Mouse (Mus musculus): ENCODE data around the gene Bcl6. TPM values are rescaled to one million over a fixed set of nuclear protein-coding genes. Genes with fewer than 3 reads are reported as not detected.

Bcl6 gene
- polyA plus RNA-seq, 1 experiment from 2014 or later, result 0.24 TPM

DNA sequence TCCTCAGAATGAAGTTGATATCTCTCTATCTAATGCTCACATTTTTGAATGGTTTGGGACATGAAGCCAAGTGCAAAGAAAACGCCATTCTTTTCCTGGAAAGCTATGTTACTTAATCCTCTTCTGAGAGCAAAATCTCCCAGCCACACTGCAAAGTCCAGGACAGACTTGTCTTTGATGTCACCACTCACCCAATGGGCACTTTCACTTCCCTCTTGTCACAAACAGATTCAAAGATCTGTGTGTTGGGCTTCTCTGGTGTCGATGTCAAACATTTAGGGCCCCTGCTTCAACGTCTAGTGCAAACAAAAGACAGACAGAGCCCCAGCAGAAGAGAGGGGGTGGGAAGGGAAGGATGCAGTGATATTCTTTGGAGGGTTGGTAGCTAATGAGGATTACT lies 23.4 kb upstream of the Bcl6 start:
- Histone ChIP-seq H3K9ac (replicated peaks) (no peak overlapping the region), H3K27ac (no peak overlapping the region), H3K4me1 (replicated peaks) (no peaks in the 10 kb centered on the region), H3K4me3 (replicated peaks) (no peak overlapping the region), H3K9me3 (no peaks in the 10 kb centered on the region), H3K27me3 (no peaks in the 10 kb centered on the region), H3K4me2 (replicated peaks) (no peak overlapping the region), H3K36me3 (no peaks in the 10 kb centered on the region)
- ATAC-seq, result no peak
- 50% methylated on average over 3 of the region's 3 CpGs for WGBS

DNA sequence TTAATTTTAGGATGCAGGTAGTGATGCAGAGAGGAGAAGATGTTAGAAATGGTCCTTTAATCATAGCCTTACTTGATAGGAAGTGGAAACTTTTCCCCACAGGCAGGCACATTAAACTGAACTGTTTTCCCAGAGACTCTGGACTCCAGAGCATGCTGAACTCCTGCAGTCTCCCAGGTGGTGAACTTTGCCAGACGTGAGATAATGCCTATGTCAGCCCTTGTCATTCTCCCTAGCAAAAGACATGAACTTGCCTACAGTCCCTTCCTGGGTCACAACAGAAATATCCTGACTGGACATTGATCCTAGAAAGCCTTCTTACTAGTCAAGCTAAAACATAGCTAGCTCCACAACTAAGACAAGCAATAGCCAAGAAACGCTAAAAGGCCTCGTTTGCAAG lies 22.7 kb upstream of the Bcl6 start:
- no peak for ATAC-seq
- Histone ChIP-seq H3K4me1 (replicated peaks) (no peaks in the 10 kb centered on the region), H3K27ac (no peak overlapping the region), H3K9me3 (no peaks in the 10 kb centered on the region), H3K27me3 (no peaks in the 10 kb centered on the region), H3K4me2 (replicated peaks) (no peak overlapping the region), H3K9ac (replicated peaks) (no peak overlapping the region), H3K36me3 (no peaks in the 10 kb centered on the region), H3K4me3 (replicated peaks) (no peak overlapping the region)
- 82% methylated on average over 3 of the region's 3 CpGs for WGBS

DNA sequence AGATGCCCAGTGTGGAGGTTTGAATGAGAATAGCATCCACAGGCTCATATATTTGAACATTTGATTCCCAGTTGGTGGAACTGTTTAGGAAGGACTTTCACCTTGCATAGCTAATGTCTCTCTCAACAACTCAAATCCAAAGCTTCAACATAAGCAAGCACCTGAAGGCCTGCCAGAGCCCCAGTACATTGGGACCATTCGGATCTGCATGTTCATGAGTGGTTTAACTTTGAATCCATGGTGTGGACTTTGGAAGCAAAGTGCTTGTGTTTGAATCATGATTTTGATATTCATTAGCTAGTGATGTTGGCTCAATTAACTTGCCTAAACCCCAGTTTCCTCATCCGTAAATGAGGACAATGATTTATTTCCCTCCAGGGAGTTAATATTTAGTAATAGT lies 21.2 kb upstream of the Bcl6 start:
- no peak overlapping the region for H3K4me3 ChIP-seq (replicated peaks)
- H3K27ac ChIP-seq, result no peak overlapping the region
- H3K9me3 ChIP-seq, result no peaks in the 10 kb centered on the region
- H3K4me1 ChIP-seq (replicated peaks), result no peaks in the 10 kb centered on the region
- H3K9ac ChIP-seq (replicated peaks), result no peak overlapping the region
- H3K36me3 ChIP-seq, result no peaks in the 10 kb centered on the region
- no peak for ATAC-seq
- H3K4me2 ChIP-seq (replicated peaks), result no peak overlapping the region
- 96% methylated on average over 2 of the region's 2 CpGs for WGBS
- no peaks in the 10 kb centered on the region for H3K27me3 ChIP-seq

DNA sequence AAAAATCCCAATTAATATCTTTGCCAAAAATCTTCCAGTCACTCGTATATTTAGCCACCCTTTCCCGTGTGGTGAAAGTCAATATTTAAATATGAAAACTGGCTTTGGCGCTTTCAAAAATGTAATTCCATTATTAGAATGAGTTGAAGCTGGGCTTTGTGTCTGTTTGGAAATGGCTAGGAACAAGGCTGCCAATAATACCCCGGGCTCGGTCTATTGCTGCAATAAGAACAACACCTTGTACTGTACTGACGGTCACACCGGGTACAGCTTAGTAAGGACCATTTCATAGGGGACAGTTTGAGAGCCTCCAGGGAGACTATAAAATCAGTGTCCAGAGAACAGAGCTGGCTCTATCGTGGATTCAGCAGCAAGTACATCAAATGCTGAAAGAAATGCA lies 17.3 kb upstream of the Bcl6 start:
- no peaks in the 10 kb centered on the region for H3K36me3 ChIP-seq
- H3K27ac ChIP-seq, result no peak overlapping the region
- H3K4me2 ChIP-seq (replicated peaks), result no peak overlapping the region
- no peaks in the 10 kb centered on the region for H3K27me3 ChIP-seq
- no peak overlapping the region for H3K4me3 ChIP-seq (replicated peaks)
- 90% methylated on average over 8 of the region's 8 CpGs for WGBS
- H3K4me1 ChIP-seq (replicated peaks), result no peaks in the 10 kb centered on the region
- ATAC-seq, result no peak
- H3K9me3 ChIP-seq, result no peaks in the 10 kb centered on the region
- H3K9ac ChIP-seq (replicated peaks), result no peak overlapping the region

DNA sequence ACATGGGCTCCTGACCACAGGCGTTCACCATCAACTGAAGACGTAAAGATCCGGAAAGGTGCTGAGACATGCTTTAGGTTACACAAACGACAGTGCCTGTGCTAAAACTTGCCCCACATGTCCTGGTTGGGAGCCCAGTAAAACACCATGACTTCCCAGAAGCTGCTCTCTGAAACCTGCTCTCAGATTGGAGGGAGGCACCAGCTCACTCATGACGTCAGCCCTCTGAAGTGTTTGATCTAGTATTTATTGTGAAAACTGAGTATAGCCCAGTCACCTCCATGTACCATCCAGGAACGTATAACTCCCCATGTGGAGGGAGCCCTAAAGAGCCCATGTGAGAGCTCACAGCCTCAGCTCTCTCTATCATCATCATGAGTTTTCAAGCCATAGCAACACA lies 9.3 kb upstream of the Bcl6 start:
- no peak overlapping the region for H3K4me3 ChIP-seq (replicated peaks)
- H3K4me1 ChIP-seq (replicated peaks), result no peaks in the 10 kb centered on the region
- 92% methylated on average over 6 of the region's 6 CpGs for WGBS
- H3K9me3 ChIP-seq, result no peaks in the 10 kb centered on the region
- H3K27me3 ChIP-seq, result no peaks in the 10 kb centered on the region
- H3K36me3 ChIP-seq, result no peaks in the 10 kb centered on the region
- ATAC-seq, result no peak
- H3K4me2 ChIP-seq (replicated peaks), result no peak overlapping the region
- no peak overlapping the region for H3K27ac ChIP-seq
- no peak overlapping the region for H3K9ac ChIP-seq (replicated peaks)

DNA sequence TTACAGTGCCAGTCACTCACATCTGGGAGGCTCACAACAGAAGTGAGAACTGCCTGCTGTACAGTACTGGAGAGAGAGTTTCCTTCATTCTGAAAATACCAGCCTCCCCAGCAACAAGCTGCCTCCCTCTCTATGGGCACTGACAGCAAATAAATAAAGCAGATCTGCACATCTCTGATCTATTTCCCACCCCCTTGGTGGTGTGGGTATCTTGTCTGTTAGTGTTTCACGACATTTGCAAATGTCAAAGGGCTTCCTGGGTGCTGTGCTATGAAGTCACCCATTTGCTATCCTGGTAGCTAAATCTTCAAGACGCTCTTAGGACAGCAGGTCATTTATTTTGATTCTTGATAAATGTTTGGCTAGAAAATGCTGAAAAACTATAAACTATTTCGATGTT lies 8.6 kb upstream of the Bcl6 start:
- Histone ChIP-seq H3K4me3 (replicated peaks) (no peak overlapping the region), H3K4me2 (replicated peaks) (no peak overlapping the region), H3K4me1 (replicated peaks) (no peaks in the 10 kb centered on the region), H3K36me3 (no peaks in the 10 kb centered on the region), H3K9ac (replicated peaks) (no peak overlapping the region), H3K27ac (no peak overlapping the region), H3K9me3 (no peaks in the 10 kb centered on the region), H3K27me3 (peaks cover 4% of the 10 kb centered on the region; the same call in 1 of the 2 replicates)
- no peak for ATAC-seq
- WGBS, result 87% methylated on average over 3 of the region's 3 CpGs

DNA sequence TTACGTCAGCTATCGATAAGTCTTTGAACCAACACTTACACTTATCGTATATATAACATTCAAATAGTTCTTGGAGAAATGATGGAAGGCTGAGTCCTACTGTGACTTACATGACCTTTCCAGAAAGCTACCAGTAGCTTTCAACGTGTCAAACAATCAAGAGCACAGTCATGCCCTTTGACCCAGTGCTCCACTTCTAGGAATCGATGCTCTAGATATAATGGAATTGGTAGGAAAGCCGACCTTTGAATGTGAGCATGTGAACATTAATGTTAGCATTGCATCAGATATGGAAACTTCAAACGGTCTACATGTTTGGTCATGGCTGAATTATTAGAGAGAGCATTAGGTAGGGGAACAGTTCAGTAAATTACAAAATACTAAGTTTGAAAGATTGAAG lies 7.7 kb upstream of the Bcl6 start:
- H3K9me3 ChIP-seq, result no peaks in the 10 kb centered on the region
- no peak overlapping the region for H3K9ac ChIP-seq (replicated peaks)
- ATAC-seq, result no peak
- peaks cover 6% of the 10 kb centered on the region; the same call in 1 of the 2 replicates for H3K27me3 ChIP-seq
- H3K36me3 ChIP-seq, result no peaks in the 10 kb centered on the region
- no peak overlapping the region for H3K4me3 ChIP-seq (replicated peaks)
- no peak overlapping the region for H3K27ac ChIP-seq
- H3K4me2 ChIP-seq (replicated peaks), result no peak overlapping the region
- 91% methylated on average over 7 of the region's 7 CpGs for WGBS
- 0 out of 2 replicates have a peak, but pooled peaks cover 2% of the 10 kb centered on the region for H3K4me1 ChIP-seq (replicated peaks)

DNA sequence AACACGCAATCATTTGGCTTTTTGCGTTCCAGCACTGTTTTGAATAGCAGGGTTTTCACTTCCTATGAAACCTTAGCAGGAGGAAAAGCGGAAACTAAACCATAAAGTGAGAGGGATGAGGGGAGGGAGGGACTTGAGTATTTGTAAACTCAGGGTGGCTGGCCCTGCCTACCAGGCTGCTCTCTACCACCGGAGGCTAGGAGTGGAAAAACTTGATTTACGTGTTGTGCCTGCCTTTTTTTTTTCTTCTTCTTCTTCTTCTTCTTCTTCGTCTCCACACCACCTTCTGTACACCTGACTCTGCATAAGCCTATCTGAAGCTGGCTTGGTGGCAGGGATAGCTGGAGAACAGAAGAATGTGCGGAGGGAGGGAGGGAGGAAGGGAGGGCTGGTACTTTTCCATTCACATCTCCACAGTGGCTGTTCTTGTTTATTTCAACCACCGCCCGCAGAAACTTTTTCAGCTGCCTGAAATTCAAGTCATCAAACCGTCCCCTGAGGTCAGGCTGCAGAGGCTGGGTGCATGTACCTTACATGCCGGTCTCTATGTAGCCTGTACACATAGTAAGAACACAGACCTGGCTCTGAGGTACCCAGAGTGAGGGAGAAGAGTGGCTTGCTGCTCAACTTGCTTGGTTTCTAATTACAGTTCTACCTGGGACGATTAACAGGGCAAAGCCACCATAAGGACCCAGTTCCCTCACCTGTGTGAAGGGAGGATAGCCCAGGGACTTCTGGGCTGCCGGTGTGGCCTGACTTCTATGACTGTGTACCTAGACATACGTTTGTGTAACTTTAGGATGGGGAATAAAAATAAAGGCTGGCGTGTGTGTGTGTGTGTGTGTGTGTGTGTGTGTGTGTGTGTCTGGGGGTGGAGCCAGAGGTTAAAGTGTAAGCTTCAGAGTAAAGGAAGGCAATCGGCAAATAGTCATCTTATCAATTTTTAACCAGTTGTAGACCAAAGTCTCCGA lies 5.0 kb upstream of the Bcl6 start:
- no peak for ATAC-seq

DNA sequence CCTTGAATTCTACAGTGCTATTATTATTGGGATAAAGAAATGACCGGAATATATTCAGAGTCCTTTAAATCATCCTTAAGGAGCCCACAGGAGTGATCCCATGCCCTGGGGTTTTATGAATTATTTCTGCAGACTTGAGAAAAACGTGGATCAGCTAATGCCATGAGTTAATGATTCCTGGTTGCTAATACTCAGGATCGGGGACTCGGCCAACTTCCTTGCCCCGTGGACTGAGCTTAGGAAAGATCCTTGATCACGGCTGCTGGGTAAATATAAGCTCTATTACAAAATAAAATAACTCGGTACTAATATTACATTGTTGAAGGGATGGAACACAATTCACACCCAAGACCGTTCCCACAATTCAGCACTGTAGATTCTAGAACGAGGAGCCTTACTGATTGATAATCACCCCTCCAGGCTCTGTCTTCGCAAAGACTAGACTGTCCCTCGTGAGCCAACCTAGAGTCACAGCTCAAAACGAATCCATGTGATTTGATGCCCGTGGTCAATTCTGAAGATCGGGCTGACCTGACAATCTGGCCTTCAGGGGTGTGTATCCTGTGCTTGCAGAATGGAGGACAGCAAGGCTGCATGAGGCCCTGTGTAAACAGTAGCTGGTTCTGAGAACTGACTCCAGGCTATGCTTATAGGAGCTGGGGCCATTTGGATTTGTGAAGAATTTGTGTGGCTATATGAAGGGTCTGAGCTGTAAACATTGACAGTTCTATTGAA lies 3.4 kb upstream of the Bcl6 start:
- 87% methylated on average over 14 of the region's 14 CpGs for WGBS
- no peak for ATAC-seq
- no peak overlapping the region for H3K9ac ChIP-seq (replicated peaks)
- H3K27ac ChIP-seq, result no peak overlapping the region
- H3K27me3 ChIP-seq, result peaks cover 7% of the 10 kb centered on the region
- H3K4me1 ChIP-seq (replicated peaks), result peaks cover 22% of the 10 kb centered on the region
- no peaks in the 10 kb centered on the region for H3K9me3 ChIP-seq
- no peaks in the 10 kb centered on the region for H3K36me3 ChIP-seq
- H3K4me3 ChIP-seq (replicated peaks), result no peak overlapping the region
- H3K4me2 ChIP-seq (replicated peaks), result no peak overlapping the region

More for the DNA sequence above, 5.0 kb upstream of the Bcl6 start:
- H3K27me3 ChIP-seq, result peaks cover 6% of the 10 kb centered on the region; the same call in 1 of the 2 replicates
- H3K4me3 ChIP-seq (replicated peaks), result no peak overlapping the region
- no peak overlapping the region for H3K9ac ChIP-seq (replicated peaks)
- H3K27ac ChIP-seq, result no peak overlapping the region
- no peaks in the 10 kb centered on the region for H3K9me3 ChIP-seq
- WGBS, result 70% methylated on average over 17 of the region's 17 CpGs
- H3K4me1 ChIP-seq (replicated peaks), result peaks cover 16% of the 10 kb centered on the region
- no peak overlapping the region for H3K4me2 ChIP-seq (replicated peaks)
- H3K36me3 ChIP-seq, result no peaks in the 10 kb centered on the region

DNA sequence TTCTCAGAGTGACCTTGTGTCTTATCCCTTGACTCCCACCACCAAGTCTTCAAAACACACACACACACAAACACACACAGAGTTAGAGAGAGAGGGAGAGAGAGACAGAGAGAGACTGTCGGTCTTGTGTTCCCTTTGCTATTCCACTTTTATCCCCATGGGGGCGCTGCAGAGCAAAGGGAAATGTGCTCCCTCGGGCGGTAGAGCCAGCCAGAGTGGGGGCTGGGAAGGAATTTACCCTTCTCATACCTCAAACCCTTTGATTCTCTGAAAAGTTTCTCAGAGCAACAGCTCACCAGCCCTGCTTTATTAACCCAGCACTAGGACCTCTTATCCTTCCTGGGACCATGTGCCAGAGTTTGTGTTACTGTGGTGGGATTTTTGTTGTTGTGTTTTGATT lies 2.5 kb upstream of the Bcl6 start:
- Histone ChIP-seq H3K9me3 (no peaks in the 10 kb centered on the region), H3K27me3 (peaks cover 15% of the 10 kb centered on the region), H3K36me3 (no peaks in the 10 kb centered on the region), H3K27ac (no peak overlapping the region), H3K4me3 (replicated peaks) (no peak overlapping the region), H3K9ac (replicated peaks) (no peak overlapping the region), H3K4me1 (replicated peaks) (peaks cover 27% of the 10 kb centered on the region), H3K4me2 (replicated peaks) (no peak overlapping the region)
- WGBS, result 2% methylated on average over 4 of the region's 4 CpGs
- ATAC-seq, result no peak

DNA sequence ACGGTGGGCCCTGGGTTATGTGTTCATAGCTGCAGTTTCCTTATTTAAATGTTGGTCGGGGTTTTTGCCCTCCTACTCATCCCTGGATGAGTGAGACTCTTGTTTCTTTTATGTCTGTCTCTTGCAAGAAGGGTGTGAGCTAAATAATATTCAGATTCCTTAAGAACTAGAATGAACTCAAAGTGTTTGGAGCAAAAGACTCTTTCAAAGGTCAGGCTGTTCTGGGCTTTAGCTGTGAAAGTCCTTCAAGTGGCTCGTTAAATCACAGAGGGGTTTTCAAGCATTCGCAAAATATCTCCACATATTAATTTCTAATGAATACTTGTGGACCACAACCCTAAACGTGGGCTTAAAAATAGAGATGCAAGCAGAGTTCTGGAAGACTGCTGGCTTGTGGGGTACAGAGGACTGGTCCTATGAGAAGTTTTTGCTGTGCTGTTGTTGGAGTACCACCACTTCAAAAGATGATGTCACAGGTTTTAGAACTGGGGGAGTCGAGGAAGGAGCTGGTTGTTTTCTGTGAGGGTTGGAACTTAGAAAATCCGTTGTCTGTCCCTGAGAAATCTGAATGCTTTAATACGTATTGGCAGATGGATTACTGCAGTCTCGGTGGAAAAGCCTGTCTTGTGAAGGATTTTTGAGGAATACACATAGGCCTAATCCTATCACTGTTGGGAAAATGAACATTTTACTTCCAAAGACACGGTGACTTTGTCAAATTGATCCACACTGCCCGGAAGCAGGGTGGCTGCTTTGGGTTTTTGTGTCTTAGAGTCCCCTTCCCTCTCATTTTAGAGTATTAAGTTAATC lies 1.7 kb upstream of the Bcl6 start:
- 21% methylated on average over 11 of the region's 11 CpGs for WGBS
- Histone ChIP-seq H3K9ac (replicated peaks) (peak overlapping the region; percentile 81), H3K4me2 (replicated peaks) (peak overlapping the region; percentile 91), H3K4me3 (replicated peaks) (peak overlapping the region; percentile 69), H3K36me3 (no peaks in the 10 kb centered on the region), H3K27ac (no peak overlapping the region), H3K27me3 (peaks cover 23% of the 10 kb centered on the region), H3K4me1 (replicated peaks) (peaks cover 27% of the 10 kb centered on the region), H3K9me3 (no peaks in the 10 kb centered on the region)
- ATAC-seq, result no peak
